Mouse (Mus musculus) liver, adult 2 months (tissue): ENCODE results near the gene Gale. TPM values are rescaled to one million over a fixed set of nuclear protein-coding genes. Genes with fewer than 3 reads are reported as not detected.
"Not testable (repeated sequence)": the region's sequence is repeated elsewhere in the genome, so short reads cannot be mapped to it uniquely, and the experiment has no call there.

Source experiments
- DNase-seq: peaks from one replicate; pipeline ENCODE4 v3.0.0-alpha.2; 2011; ENCODE audit warnings: low read depth, low spot score; ENCODE audit errors: extremely low read depth
- H3K27ac ChIP-seq: fragments of 200-500 bp; replicated peaks from 2 replicates; pipeline ENCODE4 v1.5.1; 2012; ENCODE audit warnings: low read depth, mild to moderate bottlenecking, control low read depth, inconsistent platforms, low read length; ENCODE audit not compliant: insufficient read depth
- H3K27me3 ChIP-seq: fragments of 200-500 bp; 2 replicates; pipeline ENCODE4 v1.6.1; 2012; ENCODE audit warnings: mild to moderate bottlenecking, moderate library complexity, low read length, inconsistent platforms; ENCODE audit not compliant: control insufficient read depth, insufficient read depth
- H3K36me3 ChIP-seq: fragments of 200-500 bp; 2 replicates; pipeline ENCODE4 v1.6.1; 2012; ENCODE audit warnings: low read length, inconsistent platforms; ENCODE audit not compliant: control insufficient read depth, insufficient read depth
- H3K4me1 ChIP-seq: fragments of 200-500 bp; 2 replicates; pipeline ENCODE4 v1.6.1; 2011; ENCODE audit warnings: low read length; ENCODE audit not compliant: control insufficient read depth, insufficient read depth
- H3K4me3 ChIP-seq: fragments of 200-500 bp; 2 replicates; pipeline ENCODE4 v1.5.1; 2011; ENCODE audit warnings: low read depth, mild to moderate bottlenecking, control low read depth, low read length, moderate library complexity; ENCODE audit not compliant: insufficient read depth
- H3K79me2 ChIP-seq: fragments of 200-500 bp; 2 replicates; pipeline ENCODE4 v1.6.1; 2012; ENCODE audit warnings: inconsistent platforms, mild to moderate bottlenecking, low read length, moderate library complexity; ENCODE audit not compliant: control insufficient read depth, insufficient read depth
- H3K9ac ChIP-seq: fragments of 200-500 bp; 2 replicates; pipeline ENCODE4 v1.6.1; 2012; ENCODE audit warnings: low read depth, mild to moderate bottlenecking, control low read depth, inconsistent platforms, low read length
- CTCF ChIP-seq: fragments of 200-500 bp; IDR thresholded peaks from 2 replicates; pipeline ENCODE4 v1.5.1; 2011; ENCODE audit warnings: low read depth, low read length, control low read depth
- POLR2A ChIP-seq: fragments of 200-500 bp; IDR thresholded peaks from 2 replicates; pipeline ENCODE4 v1.6.1; 2011; ENCODE audit warnings: low read length, control low read depth; ENCODE audit not compliant: insufficient read depth; ENCODE audit errors: extremely low read depth
- WGBS: fragments of 180-500 bp; shearing (Covaris S2); methylation state at CpG from one replicate; pipeline ENCODE4 v1.1.7; 2018; 5-methylcytosine and 5-hydroxymethylcytosine counted together
- polyA plus RNA-seq: library from polyadenylated mRNA; depleted of rRNA; stranded (reverse); fragments of >200 nt; gene quantifications from 2 replicates; pipeline ENCODE4 v1.2.3, GENCODE M21; 2012
- total RNA-seq: library from RNA; depleted of rRNA; stranded (reverse); fragments of >200 nt; gene quantifications from 2 replicates; pipeline ENCODE4 v1.2.3, GENCODE M21; 2014

Gale gene
- total and polyA plus RNA-seq, 2 experiments, result 32.0 to 38.5 TPM

DNA sequence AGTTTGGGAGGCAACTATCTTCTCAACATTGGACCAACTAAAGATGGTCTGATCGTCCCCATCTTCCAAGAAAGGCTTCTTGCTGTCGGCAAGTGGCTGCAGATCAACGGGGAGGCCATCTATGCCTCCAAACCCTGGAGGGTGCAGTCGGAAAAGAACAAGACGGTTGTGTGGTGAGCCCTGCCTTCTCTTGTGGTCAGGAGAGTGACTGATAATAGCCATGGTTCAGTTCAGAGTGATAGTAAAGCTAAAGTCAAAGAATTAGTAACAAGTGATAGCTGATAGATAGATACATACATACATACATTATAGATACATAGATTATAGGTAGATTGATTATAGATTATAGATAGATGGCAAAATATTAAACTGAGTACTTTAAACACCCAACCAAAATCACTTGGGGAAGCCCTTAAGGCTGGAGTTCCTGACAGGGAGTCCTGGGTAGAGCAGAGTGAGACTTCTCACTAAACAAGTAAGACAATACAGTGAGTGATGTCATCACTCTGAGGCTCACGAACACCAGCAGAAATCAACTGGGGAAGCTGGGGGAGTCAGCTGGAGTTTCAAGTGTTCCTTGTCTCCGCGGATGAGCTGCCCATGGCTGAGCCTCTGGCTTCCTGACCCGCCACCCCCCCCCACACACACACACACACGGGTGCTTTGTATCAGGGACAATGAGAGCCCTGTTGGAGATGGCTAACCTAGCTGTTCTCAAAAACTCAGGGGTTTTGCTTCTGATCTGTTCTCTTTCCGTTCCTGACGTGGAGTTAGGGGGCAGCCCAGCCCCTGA is 28.6 kb upstream of the Gale start:
- H3K36me3 ChIP-seq, result peaks cover 17% of the 10 kb centered on the region
- no peak for DNase-seq
- H3K27ac ChIP-seq, result no peak overlapping the region
- no peak overlapping the region for H3K9ac ChIP-seq
- no peaks in the 10 kb centered on the region for H3K79me2 ChIP-seq
- no peaks in the 10 kb centered on the region for H3K4me1 ChIP-seq
- no peaks in the 10 kb centered on the region for H3K27me3 ChIP-seq
- TF ChIP-seq CTCF (no peak), POLR2A (no peak)
- H3K4me3 ChIP-seq, result no peak overlapping the region
- 87% methylated on average over 12 of the region's 12 CpGs for WGBS

DNA sequence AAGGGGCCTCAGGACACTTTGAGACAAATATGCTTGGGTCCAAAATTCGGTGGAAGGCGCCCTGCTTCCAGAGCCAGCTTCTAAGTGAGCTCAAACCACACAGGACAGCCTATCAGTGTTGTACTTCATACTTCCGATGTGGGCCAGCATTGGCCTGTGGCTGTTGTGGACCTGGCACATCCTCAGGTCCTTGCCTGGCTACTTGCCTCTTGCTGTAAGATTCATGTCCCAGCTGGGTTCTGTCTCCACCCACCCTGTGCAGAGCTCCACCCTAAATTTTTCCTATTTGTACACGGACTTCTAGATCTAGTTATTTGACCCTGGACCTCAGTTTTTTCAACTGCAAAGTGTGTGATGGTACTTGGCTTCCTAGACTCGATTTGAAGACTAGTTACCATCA is 28.0 kb upstream of the Gale start:
- DNase-seq, result no peak
- no peaks in the 10 kb centered on the region for H3K79me2 ChIP-seq
- H3K36me3 ChIP-seq, result peaks cover 17% of the 10 kb centered on the region; the same call in 1 of the 2 replicates
- 80% methylated on average over 5 of the region's 5 CpGs for WGBS
- H3K9ac ChIP-seq, result no peak overlapping the region
- no peaks in the 10 kb centered on the region for H3K27me3 ChIP-seq
- H3K27ac ChIP-seq, result no peak overlapping the region
- no peak for TF ChIP-seq CTCF
- no peak for TF ChIP-seq POLR2A
- H3K4me1 ChIP-seq, result no peaks in the 10 kb centered on the region
- H3K4me3 ChIP-seq, result no peak overlapping the region

DNA sequence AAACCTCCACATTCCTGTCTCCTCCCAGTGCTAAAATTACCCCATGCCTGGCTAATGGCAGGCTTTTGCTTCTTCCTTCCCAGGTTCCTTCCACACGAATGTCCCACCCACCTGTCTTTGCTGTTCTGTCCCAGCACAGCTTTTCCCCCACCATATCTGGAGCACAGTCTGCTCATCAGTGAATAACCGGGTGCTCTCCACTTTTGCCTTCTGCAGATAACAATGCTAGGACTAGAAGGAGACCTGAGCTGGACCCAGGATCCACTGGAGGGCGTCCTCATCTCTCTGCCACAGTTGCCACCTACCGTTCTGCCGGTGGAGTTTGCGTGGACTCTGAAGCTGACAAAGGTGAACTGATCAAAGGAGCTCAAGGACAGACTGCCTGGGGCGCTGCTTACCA is 24.7 kb upstream of the Gale start:
- TF ChIP-seq CTCF (no peak), POLR2A (no peak)

DNA sequence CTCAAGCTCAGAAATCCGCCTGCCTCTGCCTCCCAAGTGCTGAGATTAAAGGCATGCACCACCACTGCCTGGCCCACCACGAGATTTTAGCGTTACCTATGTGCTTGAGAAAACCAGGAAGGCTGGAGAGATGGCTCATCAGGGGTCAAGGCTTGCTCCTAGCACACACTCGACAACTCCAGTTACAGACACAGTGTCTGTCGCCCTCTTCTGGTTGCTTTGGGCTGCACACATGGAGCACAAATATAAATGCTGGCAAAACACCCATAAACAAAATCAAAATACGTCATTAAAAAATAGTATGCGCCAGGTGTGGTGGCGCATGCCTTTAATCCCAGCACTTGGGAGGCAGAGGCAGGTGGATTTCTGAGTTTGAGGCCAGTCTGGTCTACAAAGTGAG is 22.5 kb upstream of the Gale start:
- H3K27ac ChIP-seq, H3K4me1 ChIP-seq, H3K79me2 ChIP-seq, H3K4me3 ChIP-seq, H3K9ac ChIP-seq, H3K36me3 ChIP-seq, H3K27me3 ChIP-seq, DNase-seq: not testable (repeated sequence)
- TF ChIP-seq CTCF, result peak; percentile 58
- WGBS, result 88% methylated on average over 8 of the region's 8 CpGs

More for the DNA sequence above, 24.7 kb upstream of the Gale start:
- Histone ChIP-seq H3K27ac (no peak overlapping the region), H3K79me2 (no peaks in the 10 kb centered on the region), H3K4me1 (no peaks in the 10 kb centered on the region), H3K9ac (no peak overlapping the region), H3K36me3 (peaks cover 11% of the 10 kb centered on the region; the same call in 1 of the 2 replicates), H3K4me3 (no peak overlapping the region), H3K27me3 (no peaks in the 10 kb centered on the region)
- WGBS, result 77% methylated on average over 7 of the region's 7 CpGs
- DNase-seq, result no peak

DNA sequence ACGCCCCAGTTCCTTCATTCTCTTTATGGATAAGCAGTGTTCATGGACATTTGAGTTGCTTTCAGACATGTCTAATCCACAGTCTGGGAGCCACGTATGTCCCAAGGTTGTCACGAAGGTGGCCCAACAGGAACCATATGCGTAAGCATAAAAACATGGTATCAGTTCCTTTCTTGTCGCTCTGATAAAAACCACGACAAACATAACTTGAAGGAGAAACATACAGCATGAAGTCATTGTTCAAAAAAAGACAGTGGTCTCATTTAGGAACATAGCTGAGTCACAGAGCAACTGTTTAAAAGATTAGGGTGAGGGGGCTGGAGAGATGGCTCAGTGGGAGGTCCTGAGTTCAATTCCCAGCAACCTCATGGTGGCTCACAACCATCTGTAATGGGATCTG is 21.3 kb upstream of the Gale start:
- TF ChIP-seq POLR2A, result no peak
- peaks cover 6% of the 10 kb centered on the region; the same call in 1 of the 2 replicates for H3K36me3 ChIP-seq
- H3K79me2 ChIP-seq, result peaks cover 6% of the 10 kb centered on the region; the same call in 1 of the 2 replicates
- no peak overlapping the region for H3K4me3 ChIP-seq
- no peak for DNase-seq
- H3K27me3 ChIP-seq, result no peaks in the 10 kb centered on the region
- H3K9ac ChIP-seq, result no peak overlapping the region
- no peaks in the 10 kb centered on the region for H3K4me1 ChIP-seq
- no peak overlapping the region for H3K27ac ChIP-seq
- WGBS, result 75% methylated on average over 6 of the region's 6 CpGs

DNA sequence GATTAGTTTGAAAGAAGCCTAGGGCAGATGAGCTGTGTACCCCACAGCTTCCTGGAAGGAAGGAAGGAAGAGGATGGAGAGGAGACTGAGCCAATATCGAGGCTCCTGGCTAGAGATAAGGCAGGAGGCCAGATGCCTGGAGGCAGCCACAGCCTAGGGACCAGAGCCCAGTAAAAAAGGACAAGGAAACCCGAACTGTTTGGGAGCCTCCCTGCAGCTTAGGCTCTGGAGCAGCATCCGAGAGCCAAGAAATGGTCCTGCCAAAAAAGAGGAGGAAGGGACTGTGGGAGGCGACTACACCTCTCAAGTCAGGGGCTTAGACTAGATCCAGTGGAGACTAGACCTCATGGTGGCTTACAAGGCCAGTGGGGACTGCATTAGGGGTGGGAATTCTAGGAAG is 20.1 kb upstream of the Gale start:
- H3K79me2 ChIP-seq, result peaks cover 8% of the 10 kb centered on the region; the same call in 1 of the 2 replicates
- H3K9ac ChIP-seq, result no peak overlapping the region
- peak overlapping the region; percentile 15 for H3K27ac ChIP-seq
- 63% methylated on average over 4 of the region's 4 CpGs for WGBS
- DNase-seq, result no peak
- no peak overlapping the region for H3K4me3 ChIP-seq
- H3K4me1 ChIP-seq, result peaks cover 6% of the 10 kb centered on the region
- H3K36me3 ChIP-seq, result peaks cover 1% of the 10 kb centered on the region; the same call in 1 of the 2 replicates
- no peak for TF ChIP-seq POLR2A
- TF ChIP-seq CTCF, result no peak
- no peaks in the 10 kb centered on the region for H3K27me3 ChIP-seq
